Mouse (Mus musculus) ES-Bruce4 (cell line): ENCODE results near the gene Qprt.

Experiments used
- CTCF ChIP-seq: IDR thresholded peaks from one replicate; pipeline ENCODE4 v1.8.1; 2011; ENCODE audit warnings: low read depth, low read length
- EP300 ChIP-seq: IDR thresholded peaks from 2 replicates; pipeline ENCODE4 v1.6.1; 2011; ENCODE audit warnings: low read depth, low read length; ENCODE audit not compliant: insufficient read depth
- POLR2A ChIP-seq: IDR thresholded peaks from one replicate; pipeline ENCODE4 v1.8.1; 2011; ENCODE audit warnings: low read length; ENCODE audit not compliant: insufficient read depth

GRCm38 (mm10) chr7:127137262-127138017 is 15.4 kb upstream of the Qprt start, which contains the start of gene Spn:
- TF ChIP-seq POLR2A (peak; percentile 9), CTCF (no peak), EP300 (no peak)
